Mouse (Mus musculus) heart, postnatal 25 days (tissue): ENCODE data around the gene Elavl2. TPM values are rescaled to one million over a fixed set of nuclear protein-coding genes. Genes with fewer than 3 reads are reported as not detected.

Experiments used
- DNase-seq: peaks from one replicate; pipeline ENCODE4 v3.0.0; 2022; ENCODE audit warnings: low spot score
- intact Hi-C: fragments of 180-260 bp; cut with DNase I; formaldehyde crosslinking; loops from one replicate; pipeline ENCODE4 v1.15.1; 2025
- microRNA-seq: library from miRNA; unstranded; fragments of <30 nt; microRNA quantifications from one replicate; pipeline ENCODE4 v1.2.0, GENCODE M21; 2022
- total RNA-seq, 2 experiments: library from RNA; stranded (reverse); gene quantifications; 2 replicates each; pipeline ENCODE4 v1.2.3; 2021

The Elavl2 gene
- total RNA-seq, 2 experiments from 2014 or later = 0.34 to 1.2 TPM

- intact Hi-C loops = no loop called here
- DNase-seq = no peak
Measured at GRCm38 (mm10) chr4:91228341-91228740, 172.2 kb downstream of the Elavl2 start.

GRCm38 (mm10) chr4:91223811-91224210 lies 176.8 kb downstream of the Elavl2 start:
- intact Hi-C loops = no loop called here
- DNase-seq = no peak

GRCm38 (mm10) chr4:91219322-91219721 lies 181.3 kb downstream of the Elavl2 start:
- intact Hi-C loops = no loop called here
- DNase-seq = no peak

GRCm38 (mm10) chr4:91213917-91214316 lies 186.7 kb downstream of the Elavl2 start:
- DNase-seq = no peak
- intact Hi-C loops = no loop called here

- DNase-seq = no peak
- intact Hi-C loops = no loop called here
Measured at GRCm38 (mm10) chr4:91208415-91209292, 191.9 kb downstream of the Elavl2 start.

Small RNA genes within 50 kb of the gene (microRNA-seq; reads per million reads assigned to microRNA genes)
- gene Mir6402 = not detected
